Mouse (Mus musculus) cerebellum, adult 11-12 months (tissue): ENCODE results near the gene Parp2.
A peak's percentile ranks its signal among the peaks of the same experiment; 100 is the strongest.
"Not testable (repeated sequence)": the region's sequence is repeated elsewhere in the genome, so short reads cannot be mapped to it uniquely, and the experiment has no call there.

Source experiments
- DNase-seq: peaks from one replicate; pipeline ENCODE4 v3.0.0; 2022

Gene Parp2

DNA sequence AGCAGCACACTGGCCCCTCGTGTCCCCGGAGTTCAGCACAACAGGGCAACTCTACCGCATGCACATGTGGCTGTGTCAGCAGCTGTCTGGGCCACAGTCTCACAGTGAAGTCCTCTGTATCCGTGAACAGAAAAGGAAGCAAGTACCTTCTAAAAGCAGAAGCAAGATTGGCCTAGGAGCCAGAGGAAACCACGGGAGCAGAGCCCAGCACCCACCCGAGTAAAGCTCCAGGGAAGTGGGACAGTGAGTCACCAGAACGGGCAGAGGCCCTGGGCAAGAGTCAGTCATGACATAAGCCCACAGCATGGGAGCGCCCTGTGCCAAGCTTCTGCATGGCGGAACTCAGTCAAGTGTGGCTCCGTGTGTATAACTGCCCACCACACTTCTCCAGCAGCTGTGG, 26.3 kb downstream of the Parp2 start:
- peak; percentile 54 for DNase-seq

GRCm38 (mm10) chr14:50834435-50834834, 26.8 kb downstream of the Parp2 start:
- DNase-seq, result no peak

DNA sequence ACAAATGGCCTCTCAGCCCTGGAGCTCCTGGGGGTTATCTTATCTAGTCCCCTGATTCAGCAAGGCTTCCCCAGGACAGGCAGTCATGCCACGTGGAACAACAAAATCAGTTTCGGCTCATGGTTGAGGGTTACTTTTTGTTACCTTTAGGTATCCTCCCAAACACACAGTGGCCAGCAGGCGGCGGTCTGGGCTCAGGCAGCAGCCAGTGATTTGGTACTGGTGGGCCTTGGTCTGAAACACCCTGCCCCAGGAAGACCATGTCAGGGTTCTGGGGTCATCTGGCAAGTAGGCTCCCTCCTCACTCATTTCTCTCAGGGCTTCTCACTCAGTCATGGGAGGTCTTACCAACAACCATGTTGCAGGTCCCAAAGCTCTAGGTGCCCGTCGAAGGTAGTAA, 29.6 kb downstream of the Parp2 start:
- no peak for DNase-seq

- DNase-seq, result no peak
Observed at GRCm38 (mm10) chr14:50855788-50856187, 48.1 kb downstream of the Parp2 start.

- DNase-seq, result no peak
Observed at GRCm38 (mm10) chr14:50862641-50863040, 55.0 kb downstream of the Parp2 start.

- not testable (repeated sequence) for DNase-seq
Observed at GRCm38 (mm10) chr14:50865005-50865404, 57.4 kb downstream of the Parp2 start.

GRCm38 (mm10) chr14:50866966-50867365, 59.3 kb downstream of the Parp2 start:
- DNase-seq, result no peak

DNA sequence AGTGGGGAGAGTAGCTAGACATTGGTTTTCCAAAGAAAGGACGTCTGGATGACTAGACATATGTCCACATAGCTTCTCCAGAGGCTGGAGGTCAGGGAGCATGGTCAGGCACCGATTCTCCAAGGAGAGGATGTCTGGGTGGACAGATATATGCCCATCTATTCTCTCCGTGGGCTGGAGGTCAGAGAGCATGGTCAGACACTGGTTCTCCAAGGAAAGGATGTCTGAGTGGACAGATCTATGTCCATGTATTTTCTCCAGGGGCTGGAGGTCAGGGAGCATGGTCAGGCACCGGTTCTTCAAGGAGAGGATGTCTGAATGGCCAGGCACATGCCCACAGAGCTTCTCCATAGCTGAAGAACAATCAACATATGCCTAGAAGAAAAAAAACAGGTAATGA, 60.6 kb downstream of the Parp2 start:
- DNase-seq, result no peak

DNA sequence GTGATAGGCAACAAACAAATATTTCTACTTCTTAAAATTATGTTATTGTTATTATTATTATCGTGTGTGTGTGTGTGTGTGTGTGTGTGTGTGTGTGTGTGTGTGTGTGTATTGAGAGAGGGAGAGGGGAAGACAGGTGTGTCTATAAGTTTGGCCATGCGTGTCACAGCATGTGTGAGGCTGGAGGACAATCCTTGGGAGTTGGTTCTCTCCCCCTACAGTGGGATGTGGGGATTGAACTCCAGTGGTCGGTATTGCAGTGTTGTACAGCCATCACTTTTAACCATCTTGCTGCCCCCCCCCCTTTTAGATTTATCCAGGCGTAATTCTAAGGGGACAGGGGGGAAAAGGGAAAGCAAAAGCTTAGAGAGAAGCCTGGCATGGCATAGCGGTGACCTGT, 61.0 kb downstream of the Parp2 start:
- DNase-seq, result no peak

- peak; percentile 83 for DNase-seq
Observed at GRCm38 (mm10) chr14:50869889-50870804, 62.5 kb downstream of the Parp2 start, which contains the start of gene Tep1. TSS of gene Tep1 (minus strand) at chr14:50870560.

GRCm38 (mm10) chr14:50870805-50871143, 63.1 kb downstream of the Parp2 start:
- no peak for DNase-seq
